In genomic region chr4:87750856-87751514, GRCm38 (mm10) we compare ENCODE assay signal across 21 mouse cellular contexts.
A peak's percentile ranks its signal among the peaks of the same experiment; 100 is the strongest.
DNase-seq lines count a peak whose midpoint lies in the region; ATAC-seq and TF ChIP-seq lines count a peak whose summit lies in the region.
"Had no signal": no experiment of that assay in that cellular context is flagged by ENCODE, and none has a peak within 500 bp of the region (broad histone marks: within the 10 kb centered on the region; RNA-seq: fewer than 3 reads in every experiment).

No protein-coding gene starts in this region.

- H3K27ac ChIP-seq in lung, embryonic 14.5 days (ENCODE audit: low read depth): no peak overlapping the region
- peak overlapping the region; percentile 49 for H3K27ac ChIP-seq in liver, embryonic 12.5 days
- H3K27ac ChIP-seq: forebrain, embryonic 15.5 days; left cerebral cortex, adult 2 months; stomach, postnatal 0 days had no signal

- H3K27me3 ChIP-seq in lung, embryonic 14.5 days (ENCODE audit: insufficient read depth, low read length): no peaks in the 10 kb centered on the region
- peaks cover 6% of the 10 kb centered on the region; the same call in 1 of the 2 replicates for H3K27me3 ChIP-seq in liver, embryonic 12.5 days (replicated peaks)
- H3K27me3 ChIP-seq: forebrain, embryonic 15.5 days; Patski had no signal

- no peak for TF ChIP-seq CTCF in lung, embryonic 14.5 days (IDR thresholded peaks at IDR 0.05; ENCODE audit: low read depth)

- 82% methylated on average over 5 of the region's 5 CpGs for WGBS in lung, embryonic 14.5 days
- 59% methylated on average over 5 of the region's 5 CpGs for WGBS in liver, embryonic 12.5 days (ENCODE audit: insufficient replicate concordance)

- H3K9ac ChIP-seq in lung, embryonic 14.5 days: no peak overlapping the region
- H3K9ac ChIP-seq in liver, embryonic 12.5 days: no peak overlapping the region
- H3K9ac ChIP-seq: forebrain, embryonic 15.5 days had no signal

- peak; percentile 50 for DNase-seq in lung, embryonic 14.5 days
- no peak for DNase-seq in lung, adult 18-20 months
- DNase-seq in c-Kit-negative CD71-positive TER-119-positive erythroid progenitor cells, embryonic 14.5 days (ENCODE audit: low read depth, low spot score): peak; percentile 6
- DNase-seq in ovary, adult 18-20 months (ENCODE audit: low spot score): no peak
- DNase-seq in thymus, postnatal 36 days: no peak
- DNase-seq: adrenal gland, postnatal 14 days; cerebellum, postnatal 10 days; embryo, embryonic 11 days; gastrocnemius, postnatal 25 days; kidney, postnatal 36 days; layer of hippocampus, adult 9-11 months; midbrain, embryonic 14.5 days; thymus, postnatal 14 days had no signal

- ATAC-seq in lung, embryonic 14.5 days (ENCODE audit: insufficient read depth): no peak
- ATAC-seq in liver, embryonic 12.5 days: peak; percentile 90
- ATAC-seq in megakaryocyte-erythroid progenitor cell, adult 5-6 weeks (replicated peaks; ENCODE audit: low FRiP score, low TSS enrichment, poor library complexity, severe bottlenecking): peak; percentile 96
- ATAC-seq: forebrain, embryonic 15.5 days; hindbrain, embryonic 16.5 days; intestine, embryonic 16.5 days; Patski had no signal

- H3K9me3 ChIP-seq in lung, embryonic 14.5 days (ENCODE audit: low read depth, low read length): no peaks in the 10 kb centered on the region
- no peaks in the 10 kb centered on the region for H3K9me3 ChIP-seq in liver, embryonic 12.5 days (replicated peaks)
- H3K9me3 ChIP-seq: forebrain, embryonic 15.5 days had no signal

- H3K4me2 ChIP-seq in lung, embryonic 14.5 days: no peak overlapping the region
- peak overlapping the region; percentile 37 for H3K4me2 ChIP-seq in liver, embryonic 12.5 days
- H3K4me2 ChIP-seq: forebrain, embryonic 15.5 days had no signal

- 0 out of 2 replicates have a peak, but pooled peaks cover 4% of the 10 kb centered on the region for H3K4me1 ChIP-seq in lung, embryonic 14.5 days (ENCODE audit: insufficient read depth)
- H3K4me1 ChIP-seq in liver, embryonic 12.5 days: peaks cover 26% of the 10 kb centered on the region

- no peak overlapping the region for H3K4me3 ChIP-seq in lung, embryonic 14.5 days (ENCODE audit: low read depth, low read length)
- H3K4me3 ChIP-seq in liver, embryonic 12.5 days: no peak overlapping the region
- H3K4me3 ChIP-seq: forebrain, embryonic 15.5 days; left cerebral cortex, adult 2 months had no signal

- H3K36me3 ChIP-seq in lung, embryonic 14.5 days (ENCODE audit: insufficient read depth): no peaks in the 10 kb centered on the region
- H3K36me3 ChIP-seq in liver, embryonic 12.5 days: no peaks in the 10 kb centered on the region
- H3K36me3 ChIP-seq: forebrain, embryonic 15.5 days had no signal

Comparison
In these comparisons a context has a peak if more than half of its experiments do, and no peak if none do; other contexts are left out.
1. DNase-seq: peak in lung, embryonic 14.5 days (single experiment) and c-Kit-negative CD71-positive TER-119-positive erythroid progenitor cells, embryonic 14.5 days (single experiment); none in lung, adult 18-20 months (0 of 2), ovary, adult 18-20 months (single experiment) and thymus, postnatal 36 days (0 of 2).